Mouse (Mus musculus): Measurements from ENCODE around the gene Camk2g.

Gene Camk2g

GRCm38 (mm10) chr14:20825516-20825915 lies 31.6 kb upstream of the Camk2g start:
- DNase-seq (ENCODE audit: low read depth, low spot score) = no peak
- Histone ChIP-seq H3K27me3 (ENCODE audit: control insufficient read depth, insufficient read depth, low read length, poor library complexity, severe bottlenecking) (no peaks in the 10 kb centered on the region), H3K36me3 (ENCODE audit: control insufficient read depth, insufficient read depth, low read length, poor library complexity, severe bottlenecking) (no peaks in the 10 kb centered on the region)

DNA sequence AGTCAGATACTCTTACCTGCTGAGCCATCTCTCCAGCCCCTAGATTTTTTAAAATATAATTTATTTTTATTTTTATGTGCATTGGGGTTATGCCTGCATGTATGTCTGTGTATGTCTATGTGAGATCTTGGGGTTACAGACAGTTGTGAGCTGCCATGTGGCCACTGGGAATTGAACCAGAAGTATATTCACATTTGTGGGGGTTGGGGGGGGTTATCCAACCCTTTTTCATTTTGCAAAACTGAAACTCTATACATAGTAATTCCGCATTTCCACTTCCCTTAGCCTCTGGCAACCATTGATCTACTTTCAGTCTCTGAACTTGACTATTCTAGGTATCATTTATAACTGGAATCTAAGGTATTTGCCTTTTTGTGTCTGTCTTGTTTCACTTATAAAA lies 30.6 kb upstream of the Camk2g start:
- DNase-seq (ENCODE audit: low read depth, low spot score) = no peak
- no peaks in the 10 kb centered on the region for H3K36me3 ChIP-seq (ENCODE audit: control insufficient read depth, insufficient read depth, low read length, poor library complexity, severe bottlenecking)
- H3K27me3 ChIP-seq (ENCODE audit: control insufficient read depth, insufficient read depth, low read length, poor library complexity, severe bottlenecking) = no peaks in the 10 kb centered on the region

DNA sequence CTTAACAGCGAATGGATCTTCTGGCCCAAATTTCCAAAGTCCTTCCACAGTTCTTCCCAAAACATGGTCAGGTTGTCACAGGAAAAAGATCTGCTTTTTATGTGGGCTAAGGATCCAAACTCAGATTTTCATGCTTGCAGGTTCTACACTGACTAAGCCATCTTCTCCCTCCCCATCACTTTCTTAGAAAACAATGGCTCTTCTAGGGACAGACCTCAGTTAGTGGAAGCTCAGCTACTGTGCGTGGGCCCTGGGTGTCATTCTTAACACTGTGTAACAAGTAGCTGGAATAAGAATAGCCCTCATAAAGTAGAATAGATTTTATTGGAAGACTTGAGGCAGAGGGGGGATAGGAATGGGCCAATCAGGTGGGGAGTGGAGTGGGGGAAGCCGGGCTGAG lies 21.6 kb upstream of the Camk2g start:
- Histone ChIP-seq H3K27me3 (ENCODE audit: control insufficient read depth, insufficient read depth, low read length, poor library complexity, severe bottlenecking) (no peaks in the 10 kb centered on the region), H3K36me3 (ENCODE audit: control insufficient read depth, insufficient read depth, low read length, poor library complexity, severe bottlenecking) (no peaks in the 10 kb centered on the region)
- DNase-seq (ENCODE audit: low read depth, low spot score) = no peak

DNA sequence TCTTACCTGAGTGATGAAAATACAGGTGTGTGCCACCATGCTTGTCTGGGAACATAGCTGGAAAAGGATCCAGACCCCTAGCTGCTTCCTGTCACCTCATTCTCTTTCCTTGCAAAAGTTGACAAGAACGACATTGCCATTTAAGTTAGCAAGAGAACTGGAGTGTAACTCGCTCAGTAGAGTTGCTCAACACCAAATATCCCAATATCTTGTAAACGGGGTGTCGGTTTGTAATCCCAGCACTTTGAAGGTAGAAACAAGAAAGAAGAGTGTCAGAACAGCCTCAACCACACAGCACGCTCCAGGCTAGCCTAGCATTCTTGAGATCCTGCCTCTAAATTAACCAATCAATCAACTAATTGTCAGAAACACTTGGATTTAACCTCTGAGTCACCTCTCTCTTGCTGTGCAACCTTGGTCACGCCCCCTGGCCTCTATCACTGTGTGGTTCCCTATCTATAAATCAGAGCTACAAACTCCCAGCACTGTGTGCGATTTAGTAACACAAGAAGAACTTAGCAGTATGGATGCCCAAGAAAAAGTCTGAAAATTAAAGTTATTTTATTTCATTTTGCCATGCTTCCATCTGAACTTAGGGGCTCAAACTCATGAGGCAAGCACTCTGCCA lies 18.0 kb upstream of the Camk2g start:
- Histone ChIP-seq H3K36me3 (ENCODE audit: control insufficient read depth, insufficient read depth, low read length, poor library complexity, severe bottlenecking) (no peaks in the 10 kb centered on the region), H3K27me3 (ENCODE audit: control insufficient read depth, insufficient read depth, low read length, poor library complexity, severe bottlenecking) (no peaks in the 10 kb centered on the region)
- DNase-seq (ENCODE audit: low read depth, low spot score) = no peak

DNA sequence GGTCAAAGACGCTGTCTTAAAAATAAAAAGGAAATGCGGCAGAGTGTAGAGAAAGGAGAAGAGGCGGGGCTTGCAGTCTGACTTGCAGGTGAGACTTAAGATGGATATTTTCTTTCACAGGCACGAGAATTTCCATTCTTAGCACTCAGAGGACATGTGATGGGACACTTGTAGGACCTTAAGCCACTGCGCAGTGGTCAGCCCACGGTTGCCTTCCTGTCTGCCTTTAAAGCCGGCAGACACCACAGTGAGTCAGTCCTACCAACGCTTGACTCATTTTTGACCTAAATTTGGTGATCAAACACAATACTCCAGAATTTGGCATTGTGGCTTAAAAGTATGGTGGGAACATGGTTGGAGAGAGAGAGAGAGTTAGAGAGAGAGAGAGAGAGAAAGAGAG lies 17.3 kb upstream of the Camk2g start:
- peak; percentile 27 for DNase-seq (ENCODE audit: low read depth, low spot score)
- no peaks in the 10 kb centered on the region for H3K36me3 ChIP-seq (ENCODE audit: control insufficient read depth, insufficient read depth, low read length, poor library complexity, severe bottlenecking)
- H3K27me3 ChIP-seq (ENCODE audit: control insufficient read depth, insufficient read depth, low read length, poor library complexity, severe bottlenecking) = no peaks in the 10 kb centered on the region

GRCm38 (mm10) chr14:20809820-20810219 lies 15.9 kb upstream of the Camk2g start:
- DNase-seq (ENCODE audit: low read depth, low spot score) = no peak
- H3K27me3 ChIP-seq (ENCODE audit: control insufficient read depth, insufficient read depth, low read length, poor library complexity, severe bottlenecking) = no peaks in the 10 kb centered on the region
- no peaks in the 10 kb centered on the region for H3K36me3 ChIP-seq (ENCODE audit: control insufficient read depth, insufficient read depth, low read length, poor library complexity, severe bottlenecking)

GRCm38 (mm10) chr14:20809349-20809748 lies 15.5 kb upstream of the Camk2g start:
- H3K36me3 ChIP-seq (ENCODE audit: control insufficient read depth, insufficient read depth, low read length, poor library complexity, severe bottlenecking) = no peaks in the 10 kb centered on the region

DNA sequence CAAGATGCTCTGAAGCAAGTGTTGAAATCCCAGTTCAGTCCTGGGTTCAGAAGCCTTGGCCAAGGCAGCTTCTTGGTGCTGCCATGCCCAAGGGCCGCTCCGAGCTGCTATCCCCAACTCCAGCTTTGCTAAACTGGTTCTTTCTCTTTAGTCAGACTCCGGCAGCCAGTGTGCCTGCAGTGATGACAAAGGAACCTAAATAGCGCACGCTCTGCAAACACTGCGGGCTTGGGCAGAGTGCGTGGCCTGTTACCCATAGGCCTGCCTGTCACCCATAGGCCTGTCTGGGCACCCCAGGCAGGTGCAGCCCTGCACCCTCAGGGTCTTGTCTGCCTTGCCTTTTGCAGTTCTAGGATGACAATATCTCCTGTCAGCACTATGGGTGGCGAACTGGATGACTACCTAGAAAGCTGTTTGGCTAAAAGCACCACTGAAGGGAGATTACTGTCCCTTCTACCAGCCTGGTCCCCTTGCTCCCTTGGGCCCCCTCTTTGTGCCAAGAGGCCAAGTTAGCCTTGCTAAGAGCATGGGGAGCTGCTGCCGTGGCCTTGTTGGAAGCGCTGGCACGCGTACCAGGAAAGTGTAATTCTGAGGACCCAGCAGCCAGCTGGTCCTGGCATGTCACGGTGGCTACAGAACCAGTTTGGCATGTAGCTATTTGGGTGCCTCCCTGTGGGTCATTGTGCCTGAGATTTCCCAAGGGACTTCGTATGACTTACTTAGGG lies 12.4 kb upstream of the Camk2g start:
- Histone ChIP-seq H3K36me3 (ENCODE audit: control insufficient read depth, insufficient read depth, low read length, poor library complexity, severe bottlenecking) (no peaks in the 10 kb centered on the region), H3K27me3 (ENCODE audit: control insufficient read depth, insufficient read depth, low read length, poor library complexity, severe bottlenecking) (no peaks in the 10 kb centered on the region)
- no peak for DNase-seq (ENCODE audit: low read depth, low spot score)

More at GRCm38 (mm10) chr14:20809349-20809748, 15.5 kb upstream of the Camk2g start:
- H3K27me3 ChIP-seq (ENCODE audit: control insufficient read depth, insufficient read depth, low read length, poor library complexity, severe bottlenecking) = no peaks in the 10 kb centered on the region
- DNase-seq (ENCODE audit: low read depth, low spot score) = no peak

DNA sequence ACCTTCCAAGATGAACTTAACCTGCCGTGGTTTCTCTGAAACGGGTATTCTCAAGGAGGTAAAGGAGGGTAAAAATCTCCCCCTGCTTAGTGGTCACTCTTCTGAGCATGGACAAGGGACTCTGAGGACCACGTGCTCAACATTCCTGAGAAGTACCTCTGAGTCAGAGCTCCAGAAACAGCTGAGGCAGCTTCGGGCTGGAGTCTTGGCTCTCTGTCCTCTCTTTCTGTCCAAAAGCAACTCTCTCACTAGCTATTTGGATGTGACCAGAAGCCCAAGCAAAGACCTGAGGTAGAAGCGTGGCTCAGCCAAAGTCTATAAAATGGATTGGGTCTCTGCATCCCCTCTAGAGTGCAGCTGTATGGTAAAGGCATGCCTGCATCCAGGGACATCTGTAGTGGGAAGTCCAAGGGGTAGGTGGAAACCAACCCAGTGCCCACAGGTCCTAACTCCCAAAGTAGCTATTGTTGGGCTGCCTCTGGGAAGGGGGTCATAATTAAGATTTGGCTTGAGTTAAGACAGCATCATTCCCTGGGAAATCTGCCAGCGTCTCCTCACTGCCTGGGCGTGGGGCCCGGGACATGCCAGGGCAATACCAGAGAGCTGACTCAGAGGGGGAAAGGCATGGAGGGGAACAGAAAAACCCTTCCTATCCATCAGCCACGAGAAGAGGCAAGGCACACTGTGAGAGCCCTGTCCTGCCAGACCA lies 11.2 kb upstream of the Camk2g start:
- no peaks in the 10 kb centered on the region for H3K36me3 ChIP-seq (ENCODE audit: control insufficient read depth, insufficient read depth, low read length, poor library complexity, severe bottlenecking)
- DNase-seq (ENCODE audit: low read depth, low spot score) = no peak
- H3K27me3 ChIP-seq (ENCODE audit: control insufficient read depth, insufficient read depth, low read length, poor library complexity, severe bottlenecking) = no peaks in the 10 kb centered on the region

DNA sequence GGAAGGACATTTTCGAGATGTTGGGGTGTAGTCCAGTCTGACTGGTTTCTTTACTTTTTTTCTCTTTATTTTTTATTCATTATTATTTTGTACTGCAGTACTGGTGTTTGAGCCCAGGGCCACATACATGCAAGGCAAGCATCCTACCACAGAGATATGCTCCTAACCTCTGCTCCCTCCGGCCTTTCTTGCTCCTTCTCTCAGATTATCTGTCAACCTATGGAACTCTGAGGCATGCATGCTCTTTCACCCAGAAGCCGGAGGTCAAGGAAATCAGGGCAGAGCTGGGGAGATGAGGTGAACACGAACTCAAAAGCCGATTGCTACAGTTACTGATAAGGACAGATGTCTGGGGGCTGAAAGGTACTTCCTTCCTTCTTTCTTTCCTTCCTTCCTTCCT lies 10.6 kb upstream of the Camk2g start:
- DNase-seq (ENCODE audit: low read depth, low spot score) = no peak
- no peaks in the 10 kb centered on the region for H3K27me3 ChIP-seq (ENCODE audit: control insufficient read depth, insufficient read depth, low read length, poor library complexity, severe bottlenecking)
- H3K36me3 ChIP-seq (ENCODE audit: control insufficient read depth, insufficient read depth, low read length, poor library complexity, severe bottlenecking) = no peaks in the 10 kb centered on the region

GRCm38 (mm10) chr14:20803606-20803938 lies 9.7 kb upstream of the Camk2g start:
- no peaks in the 10 kb centered on the region for H3K36me3 ChIP-seq (ENCODE audit: control insufficient read depth, insufficient read depth, low read length, poor library complexity, severe bottlenecking)
- peak; percentile 90 for DNase-seq (ENCODE audit: low read depth, low spot score)

DNA sequence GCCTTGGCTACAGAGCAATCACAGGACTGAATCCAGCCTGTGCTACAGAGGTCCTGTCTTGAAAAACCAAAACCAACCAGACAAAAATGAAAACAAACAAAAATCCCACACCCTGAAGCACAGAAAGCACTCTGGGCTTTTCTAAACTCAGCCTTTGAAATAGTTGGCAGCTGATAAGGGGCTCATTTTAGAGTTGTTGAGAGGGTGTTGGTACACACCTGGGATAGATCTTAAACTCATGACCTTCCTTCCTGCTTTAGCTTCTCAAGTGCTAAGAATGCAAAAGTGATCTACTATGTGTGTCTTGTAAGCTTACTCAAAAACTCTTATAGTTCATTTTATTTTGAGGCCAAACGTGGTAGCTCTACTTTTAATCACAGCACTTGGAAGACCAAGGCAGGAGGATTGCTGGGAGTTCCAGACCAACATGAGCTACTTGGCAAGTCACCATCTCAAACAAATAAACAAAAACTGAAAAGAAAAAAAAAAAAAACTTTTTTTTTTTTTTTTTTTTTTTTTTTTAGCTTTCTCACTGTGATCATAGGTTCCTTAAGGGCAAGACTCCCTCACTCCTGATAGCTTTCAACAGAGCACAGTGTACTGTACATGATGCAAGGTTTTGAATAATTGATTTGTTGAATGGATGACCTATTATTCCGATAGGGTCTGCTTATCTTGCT lies 9.2 kb upstream of the Camk2g start:
- no peak for DNase-seq (ENCODE audit: low read depth, low spot score)
- no peaks in the 10 kb centered on the region for H3K36me3 ChIP-seq (ENCODE audit: control insufficient read depth, insufficient read depth, low read length, poor library complexity, severe bottlenecking)
- H3K27me3 ChIP-seq (ENCODE audit: control insufficient read depth, insufficient read depth, low read length, poor library complexity, severe bottlenecking) = no peaks in the 10 kb centered on the region

More at GRCm38 (mm10) chr14:20803606-20803938, 9.7 kb upstream of the Camk2g start:
- no peaks in the 10 kb centered on the region for H3K27me3 ChIP-seq (ENCODE audit: control insufficient read depth, insufficient read depth, low read length, poor library complexity, severe bottlenecking)

GRCm38 (mm10) chr14:20798761-20799160 lies 4.9 kb upstream of the Camk2g start:
- DNase-seq (ENCODE audit: low read depth, low spot score) = peak; percentile 92
- Histone ChIP-seq H3K27me3 (ENCODE audit: control insufficient read depth, insufficient read depth, low read length, poor library complexity, severe bottlenecking) (no peaks in the 10 kb centered on the region), H3K36me3 (ENCODE audit: control insufficient read depth, insufficient read depth, low read length, poor library complexity, severe bottlenecking) (no peaks in the 10 kb centered on the region)

DNA sequence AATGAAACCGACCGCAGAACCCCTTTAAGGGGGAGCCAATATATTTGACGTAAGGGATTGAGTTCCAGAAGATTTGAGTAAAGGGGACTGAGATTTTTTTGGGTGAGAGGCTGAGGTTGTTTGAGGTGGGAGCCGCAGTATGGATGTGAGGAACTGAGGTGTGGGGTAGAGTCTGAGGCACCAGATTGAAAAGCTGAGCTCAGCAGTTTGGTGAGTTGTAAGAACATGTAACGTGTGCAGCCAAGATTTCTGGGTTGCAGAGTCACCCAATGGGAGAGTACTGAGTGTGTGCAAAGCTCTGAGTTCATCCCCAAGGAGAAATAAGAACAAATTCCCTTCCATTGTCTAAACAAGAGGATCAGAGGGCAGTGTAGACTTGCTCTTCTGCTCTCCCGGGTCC lies 4.4 kb upstream of the Camk2g start:
- no peaks in the 10 kb centered on the region for H3K36me3 ChIP-seq (ENCODE audit: control insufficient read depth, insufficient read depth, low read length, poor library complexity, severe bottlenecking)
- H3K27me3 ChIP-seq (ENCODE audit: control insufficient read depth, insufficient read depth, low read length, poor library complexity, severe bottlenecking) = no peaks in the 10 kb centered on the region
- no peak for DNase-seq (ENCODE audit: low read depth, low spot score)

DNA sequence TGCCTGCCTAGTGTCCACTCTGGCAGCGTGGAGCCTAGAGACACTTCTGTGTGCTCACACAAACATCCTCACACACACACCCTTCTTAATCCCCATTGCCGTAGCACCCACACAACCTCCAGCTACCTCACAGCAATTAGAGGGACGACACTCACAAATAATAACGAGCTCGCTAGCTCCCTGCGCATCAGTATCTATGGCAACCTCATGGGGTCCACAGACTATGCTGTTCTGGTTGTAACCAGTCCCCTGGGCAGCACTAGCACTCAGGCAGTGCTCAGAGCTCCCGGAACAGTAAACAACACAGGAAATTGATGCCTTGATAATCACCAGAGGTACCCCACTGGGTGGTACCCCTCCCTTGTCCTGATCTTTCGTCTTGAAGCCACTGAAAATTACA lies 2.8 kb upstream of the Camk2g start:
- DNase-seq (ENCODE audit: low read depth, low spot score) = no peak
- H3K36me3 ChIP-seq (ENCODE audit: control insufficient read depth, insufficient read depth, low read length, poor library complexity, severe bottlenecking) = no peaks in the 10 kb centered on the region
- no peaks in the 10 kb centered on the region for H3K27me3 ChIP-seq (ENCODE audit: control insufficient read depth, insufficient read depth, low read length, poor library complexity, severe bottlenecking)

All from splenic B cell, adult 2 months (primary cell).